Mouse (Mus musculus) hindbrain, embryonic 16.5 days (tissue): Measurements from ENCODE around the gene Tmem125. TPM values are rescaled to one million over a fixed set of nuclear protein-coding genes. Genes with fewer than 3 reads are reported as not detected.
"Not testable (repeated sequence)": the region's sequence is repeated elsewhere in the genome, so short reads cannot be mapped to it uniquely, and the experiment has no call there.

Experiments used
- ATAC-seq: fragments of 200-750 bp; cut with Nextera tagmentation; 2 replicates; pipeline ENCODE4 v1.8.0; 2017; ENCODE audit warnings: moderate TSS enrichment, moderate library complexity
- H3K27ac ChIP-seq: fragments of 300-500 bp; sonication (generic); 2 replicates; pipeline ENCODE4 v1.5.1; 2014; ENCODE audit warnings: low read depth, mild to moderate bottlenecking, control low read depth, low read length, moderate library complexity
- H3K27me3 ChIP-seq: fragments of 300-500 bp; sonication (generic); replicated peaks from 2 replicates; pipeline ENCODE4 v1.6.1; 2014; ENCODE audit warnings: low read length; ENCODE audit not compliant: control insufficient read depth, insufficient read depth
- H3K36me3 ChIP-seq: fragments of 300-500 bp; sonication (generic); 2 replicates; pipeline ENCODE4 v1.6.1; 2014; ENCODE audit warnings: mild to moderate bottlenecking, low read length, moderate library complexity, mixed read lengths; ENCODE audit not compliant: control insufficient read depth, insufficient read depth
- H3K4me1 ChIP-seq: fragments of 300-500 bp; sonication (generic); 2 replicates; pipeline ENCODE4 v1.6.1; 2014; ENCODE audit warnings: low read depth, low read length; ENCODE audit not compliant: control insufficient read depth, insufficient read depth
- H3K4me2 ChIP-seq: fragments of 300-500 bp; sonication (generic); 2 replicates; pipeline ENCODE4 v1.6.1; 2014; ENCODE audit warnings: mild to moderate bottlenecking, low read length, control low read depth, moderate library complexity
- H3K4me3 ChIP-seq: fragments of 300-500 bp; sonication (generic); 2 replicates; pipeline ENCODE4 v1.5.1; 2014; ENCODE audit warnings: mild to moderate bottlenecking, low read length, control low read depth, moderate library complexity
- H3K9ac ChIP-seq: fragments of 300-500 bp; sonication (generic); 2 replicates; pipeline ENCODE4 v1.6.1; 2014; ENCODE audit warnings: low read depth, mild to moderate bottlenecking, control low read depth, low read length, moderate library complexity
- H3K9me3 ChIP-seq: fragments of 300-500 bp; sonication (generic); 2 replicates; pipeline ENCODE4 v1.6.1; 2014; ENCODE audit warnings: mild to moderate bottlenecking, low read length, moderate library complexity; ENCODE audit not compliant: control insufficient read depth
- WGBS: fragments of 180-500 bp; shearing (Covaris S2); extraction: QIAGEN DNeasy Blood & Tissue Kit; methylation state at CpG from one replicate; pipeline ENCODE4 v1.1.7; 2014; 5-methylcytosine and 5-hydroxymethylcytosine counted together
- polyA plus RNA-seq: library from polyadenylated mRNA; unstranded; fragments of >200 nt; fragmentation: Nextera tagmentation; extraction: Ambion mirVana; gene quantifications from 2 replicates; pipeline ENCODE4 v1.2.1, GENCODE M21; 2015

Tmem125 gene
- polyA plus RNA-seq, 1 experiment from 2014 or later: 0.30 TPM

GRCm38 (mm10) chr4:118507171-118507570 lies 36.7 kb downstream of the Tmem125 start:
- H3K9ac ChIP-seq, H3K4me2 ChIP-seq, ATAC-seq, H3K36me3 ChIP-seq, H3K9me3 ChIP-seq, H3K4me3 ChIP-seq, H3K27me3 ChIP-seq, H3K27ac ChIP-seq, H3K4me1 ChIP-seq: not testable (repeated sequence)
- WGBS: 95% methylated on average over 1 of the region's 1 CpGs

- ATAC-seq: no peak
- H3K9ac ChIP-seq: no peak overlapping the region
- H3K27me3 ChIP-seq: no peaks in the 10 kb centered on the region
- no peak overlapping the region for H3K4me3 ChIP-seq
- H3K4me2 ChIP-seq: no peak overlapping the region
- H3K9me3 ChIP-seq: no peaks in the 10 kb centered on the region
- H3K4me1 ChIP-seq: no peaks in the 10 kb centered on the region
- 79% methylated on average over 3 of the region's 3 CpGs for WGBS
- H3K27ac ChIP-seq: no peak overlapping the region
- H3K36me3 ChIP-seq: no peaks in the 10 kb centered on the region
Observed at GRCm38 (mm10) chr4:118505551-118505950, 38.3 kb downstream of the Tmem125 start.

DNA sequence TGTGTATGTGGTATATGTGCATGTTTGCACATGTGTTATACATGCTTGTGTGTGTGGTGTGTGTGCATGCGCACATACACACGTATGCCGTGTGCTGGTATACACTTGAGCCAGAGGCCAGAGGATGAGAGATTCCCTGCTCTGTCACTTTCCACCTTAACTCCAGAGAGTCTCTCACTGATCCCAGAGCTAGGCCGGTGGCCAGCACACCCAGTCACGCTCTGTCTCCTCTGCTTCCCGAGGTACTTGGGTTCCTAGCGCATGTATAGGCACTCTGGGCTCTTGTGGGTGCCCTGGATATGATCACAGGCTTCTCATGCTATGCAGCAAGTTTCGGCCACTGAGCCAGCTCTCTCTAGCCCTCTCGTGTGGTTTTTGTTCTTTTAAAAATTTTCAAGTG lies 43.1 kb downstream of the Tmem125 start:
- Histone ChIP-seq H3K4me3 (no peak overlapping the region), H3K9ac (no peak overlapping the region), H3K4me1 (no peaks in the 10 kb centered on the region), H3K4me2 (no peak overlapping the region), H3K27ac (no peak overlapping the region), H3K36me3 (no peaks in the 10 kb centered on the region), H3K27me3 (no peaks in the 10 kb centered on the region), H3K9me3 (no peaks in the 10 kb centered on the region)
- 65% methylated on average over 9 of the region's 9 CpGs for WGBS
- no peak for ATAC-seq

DNA sequence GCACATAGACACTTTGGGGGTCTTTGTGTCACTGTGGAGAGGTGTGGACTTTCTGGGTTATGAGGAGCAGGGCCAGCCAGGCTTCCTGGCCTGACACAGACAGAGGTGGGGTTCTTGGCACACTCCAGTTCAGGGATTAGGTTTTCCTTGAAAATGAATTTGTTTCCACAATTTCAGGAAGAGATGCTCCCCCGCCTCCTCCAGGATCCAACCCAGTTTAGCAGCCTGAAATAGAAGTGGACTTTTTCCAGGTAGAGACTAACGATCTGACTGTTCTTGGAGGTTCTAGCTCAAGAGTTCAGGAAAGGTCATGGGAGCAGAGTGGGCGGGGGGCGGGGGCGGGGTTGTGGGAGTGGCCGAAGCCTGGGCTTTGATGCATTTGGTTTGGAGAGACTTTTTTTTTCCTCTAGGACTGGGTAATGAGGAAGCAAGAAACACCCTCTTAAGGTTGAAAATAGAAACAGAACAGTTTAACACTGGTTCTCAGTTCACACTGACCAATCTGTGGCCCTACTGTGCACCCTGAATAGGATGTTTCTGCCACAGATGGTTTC lies 43.6 kb downstream of the Tmem125 start:
- Histone ChIP-seq H3K4me2 (no peak overlapping the region), H3K27ac (no peak overlapping the region), H3K4me1 (no peaks in the 10 kb centered on the region), H3K9me3 (no peaks in the 10 kb centered on the region), H3K4me3 (no peak overlapping the region), H3K9ac (no peak overlapping the region), H3K36me3 (no peaks in the 10 kb centered on the region), H3K27me3 (no peaks in the 10 kb centered on the region)
- 45% methylated on average over 6 of the region's 6 CpGs for WGBS
- ATAC-seq: no peak

Other genes with a start within 250 kb of the Tmem125 start
- gene Szt2, start 134.8 kb downstream of the Tmem125 start, polyA plus RNA-seq: 8.0 and 8.7 TPM in 2 replicates
- gene Med8, start 134.7 kb downstream of the Tmem125 start, polyA plus RNA-seq: 94.7 and 99.3 TPM in 2 replicates
- 36.5 and 36.6 TPM in 2 replicates for gene Elovl1, start 116.0 kb downstream of the Tmem125 start, polyA plus RNA-seq
- 39.6 and 53.7 TPM in 2 replicates for gene Cdc20, start 106.7 kb downstream of the Tmem125 start, polyA plus RNA-seq
- 0.27 and 0.31 TPM in 2 replicates for gene Mpl, start 86.5 kb downstream of the Tmem125 start, polyA plus RNA-seq
- gene Tie1, start 54.0 kb downstream of the Tmem125 start, polyA plus RNA-seq: 13.5 and 16.6 TPM in 2 replicates
- gene 2610528J11Rik, start 17.0 kb downstream of the Tmem125 start, polyA plus RNA-seq: not detected in 2 replicates
- 2.1 and 2.5 TPM in 2 replicates for gene Cfap57, start 76.7 kb upstream of the Tmem125 start, polyA plus RNA-seq
- gene Ebna1bp2, start 76.8 kb upstream of the Tmem125 start, polyA plus RNA-seq: 83.0 and 91.8 TPM in 2 replicates
- not detected in 2 replicates for gene Olfr62, start 114.9 kb upstream of the Tmem125 start, polyA plus RNA-seq
- not detected in 2 replicates for gene Olfr1342, start 148.7 kb upstream of the Tmem125 start, polyA plus RNA-seq
- gene Olfr1341, start 159.5 kb upstream of the Tmem125 start, polyA plus RNA-seq: not detected in 2 replicates
- gene Olfr1340, start 176.1 kb upstream of the Tmem125 start, polyA plus RNA-seq: not detected in 2 replicates
- not detected in 2 replicates for gene Olfr1339, start 188.1 kb upstream of the Tmem125 start, polyA plus RNA-seq
- gene Olfr1338, start 214.7 kb upstream of the Tmem125 start, polyA plus RNA-seq: not detected in 2 replicates
- not detected in 2 replicates for gene Olfr1337, start 238.5 kb upstream of the Tmem125 start, polyA plus RNA-seq